Mouse (Mus musculus): ENCODE data around the gene Aoah. TPM values are rescaled to one million over a fixed set of nuclear protein-coding genes. Genes with fewer than 3 reads are reported as not detected.

Gene Aoah
- polyA plus RNA-seq, 1 experiment from 2014 or later: 0.70 TPM

- WGBS: 55% methylated on average over 4 of the region's 4 CpGs
- Histone ChIP-seq H3K9me3 (no peaks in the 10 kb centered on the region), H3K27ac (replicated peaks) (no peak overlapping the region), H3K27me3 (no peaks in the 10 kb centered on the region), H3K4me2 (no peak overlapping the region), H3K4me3 (no peak overlapping the region), H3K4me1 (replicated peaks) (peaks cover 7% of the 10 kb centered on the region), H3K36me3 (no peaks in the 10 kb centered on the region), H3K9ac (no peak overlapping the region)
- no peak for ATAC-seq (ENCODE audit: low FRiP score, low read depth)
Measured at GRCm38 (mm10) chr13:21006321-21006653, 212.4 kb downstream of the Aoah start.

- no peak overlapping the region for H3K9ac ChIP-seq
- WGBS: 64% methylated on average over 3 of the region's 3 CpGs
- no peak overlapping the region for H3K4me2 ChIP-seq
- no peak overlapping the region for H3K4me3 ChIP-seq
- no peaks in the 10 kb centered on the region for H3K27me3 ChIP-seq
- no peaks in the 10 kb centered on the region for H3K4me1 ChIP-seq (replicated peaks)
- ATAC-seq (ENCODE audit: low FRiP score, low read depth): no peak
- H3K36me3 ChIP-seq: no peaks in the 10 kb centered on the region
- H3K9me3 ChIP-seq: no peaks in the 10 kb centered on the region
- no peak overlapping the region for H3K27ac ChIP-seq (replicated peaks)
Measured at GRCm38 (mm10) chr13:21013659-21014058, 219.7 kb downstream of the Aoah start.

GRCm38 (mm10) chr13:21024831-21025230 is 230.9 kb downstream of the Aoah start:
- H3K27me3 ChIP-seq: no peaks in the 10 kb centered on the region
- no peaks in the 10 kb centered on the region for H3K4me1 ChIP-seq (replicated peaks)
- no peak overlapping the region for H3K4me3 ChIP-seq
- ATAC-seq (ENCODE audit: low FRiP score, low read depth): no peak
- no peak overlapping the region for H3K27ac ChIP-seq (replicated peaks)
- no peaks in the 10 kb centered on the region for H3K9me3 ChIP-seq
- H3K9ac ChIP-seq: no peak overlapping the region
- no peak overlapping the region for H3K4me2 ChIP-seq
- no peaks in the 10 kb centered on the region for H3K36me3 ChIP-seq
- 82% methylated on average over 5 of the region's 5 CpGs for WGBS

- Histone ChIP-seq H3K27me3 (no peaks in the 10 kb centered on the region), H3K36me3 (no peaks in the 10 kb centered on the region), H3K4me3 (no peak overlapping the region), H3K9ac (no peak overlapping the region), H3K4me2 (no peak overlapping the region), H3K9me3 (no peaks in the 10 kb centered on the region), H3K4me1 (replicated peaks) (no peaks in the 10 kb centered on the region), H3K27ac (replicated peaks) (no peak overlapping the region)
- peak; percentile 85 for ATAC-seq (ENCODE audit: low FRiP score, low read depth)
- 33% methylated on average over 3 of the region's 3 CpGs for WGBS
Measured at GRCm38 (mm10) chr13:21033176-21033575, 239.3 kb downstream of the Aoah start.

GRCm38 (mm10) chr13:21035011-21035410 is 241.1 kb downstream of the Aoah start:
- H3K9me3 ChIP-seq: no peaks in the 10 kb centered on the region
- peak; percentile 29; the same call in 1 of the 2 replicates for ATAC-seq (ENCODE audit: low FRiP score, low read depth)
- no peaks in the 10 kb centered on the region for H3K36me3 ChIP-seq
- WGBS: 75% methylated on average over 3 of the region's 3 CpGs
- H3K4me1 ChIP-seq (replicated peaks): no peaks in the 10 kb centered on the region
- no peak overlapping the region for H3K27ac ChIP-seq (replicated peaks)
- H3K9ac ChIP-seq: no peak overlapping the region
- H3K4me3 ChIP-seq: no peak overlapping the region
- H3K4me2 ChIP-seq: no peak overlapping the region
- no peaks in the 10 kb centered on the region for H3K27me3 ChIP-seq

- no peak overlapping the region for H3K9ac ChIP-seq
- H3K4me1 ChIP-seq (replicated peaks): no peaks in the 10 kb centered on the region
- H3K27ac ChIP-seq (replicated peaks): no peak overlapping the region
- H3K9me3 ChIP-seq: no peaks in the 10 kb centered on the region
- no peaks in the 10 kb centered on the region for H3K36me3 ChIP-seq
- ATAC-seq (ENCODE audit: low FRiP score, low read depth): no peak
- H3K27me3 ChIP-seq: no peaks in the 10 kb centered on the region
- H3K4me3 ChIP-seq: no peak overlapping the region
- no peak overlapping the region for H3K4me2 ChIP-seq
Measured at GRCm38 (mm10) chr13:21035981-21036380, 242.1 kb downstream of the Aoah start.

GRCm38 (mm10) chr13:21040589-21041199 is 246.8 kb downstream of the Aoah start:
- Histone ChIP-seq H3K36me3 (no peaks in the 10 kb centered on the region), H3K27me3 (no peaks in the 10 kb centered on the region), H3K9ac (no peak overlapping the region), H3K9me3 (no peaks in the 10 kb centered on the region), H3K4me3 (no peak overlapping the region), H3K4me2 (no peak overlapping the region), H3K4me1 (replicated peaks) (no peaks in the 10 kb centered on the region), H3K27ac (replicated peaks) (no peak overlapping the region)
- ATAC-seq (ENCODE audit: low FRiP score, low read depth): no peak
- 60% methylated on average over 2 of the region's 2 CpGs for WGBS

GRCm38 (mm10) chr13:21050118-21050517 is 256.2 kb downstream of the Aoah start:
- peak; percentile 78 for ATAC-seq (ENCODE audit: low FRiP score, low read depth)

GRCm38 (mm10) chr13:21066021-21066420 is 272.1 kb downstream of the Aoah start:
- ATAC-seq (ENCODE audit: low FRiP score, low read depth): no peak
- Histone ChIP-seq H3K4me2 (no peak overlapping the region), H3K9ac (no peak overlapping the region), H3K36me3 (no peaks in the 10 kb centered on the region), H3K4me3 (no peak overlapping the region), H3K9me3 (no peaks in the 10 kb centered on the region), H3K27me3 (no peaks in the 10 kb centered on the region), H3K27ac (replicated peaks) (no peak overlapping the region), H3K4me1 (replicated peaks) (no peaks in the 10 kb centered on the region)
- 93% methylated on average over 2 of the region's 2 CpGs for WGBS

More at GRCm38 (mm10) chr13:21050118-21050517, 256.2 kb downstream of the Aoah start:
- Histone ChIP-seq H3K27me3 (no peaks in the 10 kb centered on the region), H3K27ac (replicated peaks) (no peak overlapping the region), H3K4me3 (no peak overlapping the region), H3K4me2 (no peak overlapping the region), H3K36me3 (no peaks in the 10 kb centered on the region), H3K9me3 (no peaks in the 10 kb centered on the region), H3K4me1 (replicated peaks) (no peaks in the 10 kb centered on the region), H3K9ac (no peak overlapping the region)
- 38% methylated on average over 1 of the region's 1 CpGs for WGBS

GRCm38 (mm10) chr13:21074847-21075246 is 280.9 kb downstream of the Aoah start, which contains the start of gene Olfr1370:
Olfr1370 (minus strand) TSS chr13:21074947.
- Histone ChIP-seq H3K27me3 (no peaks in the 10 kb centered on the region), H3K4me1 (replicated peaks) (no peaks in the 10 kb centered on the region), H3K9ac (no peak within 1 kb of the TSS), H3K27ac (replicated peaks) (no peak within 1 kb of the TSS), H3K9me3 (no peaks in the 10 kb centered on the region), H3K36me3 (no peaks in the 10 kb centered on the region), H3K4me3 (no peak within 1 kb of the TSS), H3K4me2 (no peak within 1 kb of the TSS)
- no peak for ATAC-seq (ENCODE audit: low FRiP score, low read depth)
- WGBS: 82% methylated on average over 3 of the region's 3 CpGs

- H3K36me3 ChIP-seq: no peaks in the 10 kb centered on the region
- H3K4me3 ChIP-seq: no peak overlapping the region
- H3K9me3 ChIP-seq: no peaks in the 10 kb centered on the region
- H3K4me2 ChIP-seq: no peak overlapping the region
- no peak for ATAC-seq (ENCODE audit: low FRiP score, low read depth)
- H3K9ac ChIP-seq: no peak overlapping the region
- H3K27me3 ChIP-seq: no peaks in the 10 kb centered on the region
- H3K27ac ChIP-seq (replicated peaks): no peak overlapping the region
- no peaks in the 10 kb centered on the region for H3K4me1 ChIP-seq (replicated peaks)
- 75% methylated on average over 2 of the region's 2 CpGs for WGBS
Measured at GRCm38 (mm10) chr13:21082686-21083085, 288.8 kb downstream of the Aoah start.
